Mouse (Mus musculus) adrenal gland, postnatal 25 days (tissue): Measurements from ENCODE around the gene Tsr1. TPM values are rescaled to one million over a fixed set of nuclear protein-coding genes. Genes with fewer than 3 reads are reported as not detected.

Experiments used
- DNase-seq: peaks from one replicate; pipeline ENCODE4 v3.0.0; 2021; ENCODE audit warnings: mixed read lengths
- total RNA-seq: library from RNA; stranded (reverse); gene quantifications from 2 replicates; pipeline ENCODE4 v1.2.3, GENCODE M21; 2021

Gene Tsr1
- total RNA-seq, 1 experiment from 2014 or later, result 32.6 TPM

DNA sequence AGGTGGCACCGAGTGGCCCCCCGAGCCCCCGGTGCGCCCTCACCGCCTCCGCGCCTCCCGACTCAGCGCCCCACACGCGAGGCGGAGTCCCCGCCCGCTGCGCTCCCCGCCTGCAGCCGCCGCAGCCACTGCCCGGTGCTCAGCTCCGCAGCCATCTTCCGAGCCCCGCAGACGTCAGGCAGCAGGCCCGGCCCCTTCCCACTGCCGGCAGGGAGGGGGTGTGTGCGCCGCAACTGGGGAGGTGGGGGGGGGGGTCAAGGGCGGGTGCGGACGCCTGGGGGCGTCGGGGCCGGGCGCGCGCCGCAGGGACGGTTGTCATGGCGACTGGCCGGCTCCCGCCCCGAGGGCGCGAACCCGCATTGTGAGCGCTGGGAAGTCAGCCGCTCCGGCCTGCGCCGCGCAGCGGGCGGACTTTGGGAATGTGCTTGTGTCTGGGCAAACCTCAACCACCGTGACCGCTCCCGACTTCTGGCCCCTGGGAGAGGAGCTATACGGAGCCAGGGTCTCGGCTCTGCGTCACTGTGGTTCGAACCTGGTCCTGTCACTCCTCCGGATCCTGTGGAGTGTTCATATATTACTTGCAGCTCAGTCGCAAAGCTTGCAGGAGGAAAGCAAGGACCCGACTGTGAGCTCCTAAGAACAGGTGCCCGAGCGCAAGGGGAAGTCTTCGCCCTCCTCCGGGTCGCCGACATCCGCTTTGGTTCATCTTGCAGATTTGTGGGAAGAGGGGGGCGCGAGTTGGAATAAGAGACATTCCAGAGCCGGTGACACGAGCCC is 782 bp upstream of the Tsr1 start, which contains the start of gene Sgsm2:
Sgsm2 (minus strand) TSS at position 160 of the 777 bp plus-strand sequence.
- peak; percentile 74 for DNase-seq

DNA sequence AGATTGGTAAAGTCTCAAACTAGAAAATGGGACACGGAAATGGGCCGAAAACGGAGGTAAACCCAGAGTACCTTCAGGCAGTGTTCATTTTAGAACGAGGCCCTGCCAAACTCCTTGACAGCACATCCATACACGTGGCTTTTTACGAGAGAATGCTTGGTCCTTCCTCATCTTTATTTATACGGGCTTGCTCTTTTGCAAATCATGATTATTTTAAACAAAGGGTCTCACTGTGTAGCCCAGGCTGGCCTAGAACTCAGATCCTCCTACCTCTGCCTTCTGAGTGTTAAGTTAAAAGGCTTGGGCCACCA is 601 bp downstream of the Tsr1 start:
- DNase-seq, result no peak

DNA sequence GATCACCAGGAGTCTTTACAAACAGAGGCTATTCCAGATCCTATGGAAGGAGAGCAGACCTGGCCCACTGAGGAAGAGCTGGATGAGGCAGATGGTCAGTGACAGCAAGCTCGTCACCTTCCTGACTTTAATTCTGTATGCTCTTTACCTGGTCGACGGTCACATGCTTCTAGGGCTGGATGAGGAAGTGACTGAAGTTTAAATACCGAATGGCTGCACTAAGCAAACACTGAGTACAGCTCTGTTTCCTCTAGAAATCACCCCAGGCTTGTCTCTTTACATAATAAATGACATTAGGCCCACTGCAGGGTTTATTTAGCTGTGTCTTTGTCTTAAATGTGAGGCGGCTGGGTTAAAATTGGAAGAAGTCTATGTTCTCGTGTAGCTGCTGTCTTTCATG is 3.7 kb downstream of the Tsr1 start:
- no peak for DNase-seq

DNA sequence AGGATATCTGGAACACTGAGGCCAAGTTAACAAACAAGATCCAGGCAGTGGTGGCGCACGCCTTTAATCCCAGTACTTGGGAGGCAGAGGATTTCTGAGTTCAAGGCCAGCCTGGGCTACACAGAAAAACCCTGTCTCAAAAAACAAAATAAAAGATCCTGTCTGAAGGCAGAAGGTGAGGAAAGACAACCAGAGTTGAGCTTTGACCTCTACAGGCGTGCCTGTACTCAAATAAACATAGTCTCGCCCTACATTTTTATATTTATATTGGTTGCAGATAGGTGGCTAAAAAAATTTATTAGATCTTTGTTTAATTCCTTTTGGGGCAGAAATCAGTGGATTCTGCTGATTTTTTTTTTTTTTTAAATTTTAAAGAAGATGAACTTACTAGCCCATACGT is 4.5 kb downstream of the Tsr1 start:
- no peak for DNase-seq

DNA sequence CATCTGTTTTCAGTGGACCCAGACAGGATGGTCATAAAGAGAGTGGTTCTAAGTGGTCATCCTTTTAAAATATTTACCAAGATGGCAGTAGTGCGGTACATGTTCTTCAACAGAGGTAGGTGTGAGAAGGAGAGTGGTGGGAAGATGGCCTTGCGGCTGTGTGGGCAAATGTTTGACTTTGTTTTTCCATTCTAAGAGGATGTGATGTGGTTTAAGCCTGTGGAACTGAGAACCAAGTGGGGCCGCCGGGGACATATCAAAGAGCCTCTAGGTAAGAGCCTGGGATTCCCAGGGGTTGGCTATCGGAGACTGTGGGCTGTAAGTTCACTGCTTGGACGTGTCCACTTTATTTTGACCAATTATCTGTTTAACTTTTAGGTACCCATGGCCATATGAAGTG is 10.0 kb downstream of the Tsr1 start:
- no peak for DNase-seq

DNA sequence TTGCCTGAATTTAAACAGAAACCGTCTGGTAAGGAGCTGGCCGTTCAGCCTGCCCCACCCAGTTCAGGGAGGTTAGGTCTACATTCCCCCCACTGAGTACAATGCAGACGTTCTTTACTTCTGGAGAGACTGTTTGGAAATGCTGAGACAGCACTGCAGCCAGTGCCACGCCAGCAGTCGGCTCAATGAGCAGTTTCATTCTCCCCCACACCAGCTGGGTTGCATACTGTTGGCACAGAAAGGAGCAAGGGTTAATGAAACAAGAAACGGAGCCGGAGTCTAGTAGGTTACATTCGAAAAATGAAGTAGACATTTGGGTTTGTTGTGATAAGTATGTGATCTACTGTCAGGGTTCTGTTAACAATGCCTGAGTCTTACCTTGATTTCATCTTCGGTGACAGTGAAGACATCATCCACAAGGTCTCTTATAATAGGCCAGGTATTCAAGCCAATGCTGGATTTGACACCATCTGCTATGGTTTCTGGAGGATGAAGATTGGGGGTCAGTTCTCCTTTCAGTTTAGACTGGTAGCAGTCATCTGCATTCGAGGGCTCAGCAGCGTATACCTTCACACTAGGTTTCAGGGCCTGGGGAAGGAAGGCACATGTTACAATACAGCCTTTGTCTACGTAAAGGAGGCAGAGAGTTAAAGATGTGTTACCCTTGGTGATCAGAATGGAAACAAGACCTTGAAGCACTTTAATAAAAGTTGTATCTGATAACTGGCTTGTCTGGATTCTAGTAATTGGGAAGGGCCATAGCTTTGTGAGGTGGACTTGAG is 10.9 kb downstream of the Tsr1 start:
- DNase-seq, result no peak

DNA sequence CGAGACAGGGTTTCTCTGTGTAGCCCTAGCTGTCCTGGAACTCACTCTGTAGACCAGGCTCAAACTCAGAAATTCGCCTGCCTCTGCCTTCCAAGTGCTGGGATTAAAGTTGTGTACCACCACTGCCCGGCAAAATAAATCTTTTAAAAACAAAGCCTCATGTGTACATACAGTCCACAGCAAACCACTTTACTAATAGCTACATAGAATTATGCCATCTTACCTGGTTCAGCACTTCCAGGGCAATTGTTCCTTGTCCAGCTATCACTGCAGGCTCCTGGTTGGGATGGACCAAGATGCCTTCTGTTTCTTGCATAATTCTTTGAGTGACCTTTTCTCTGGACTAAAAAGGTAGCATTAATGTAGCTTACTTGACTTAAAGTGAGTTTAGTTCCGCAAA is 12.1 kb downstream of the Tsr1 start:
- no peak for DNase-seq

DNA sequence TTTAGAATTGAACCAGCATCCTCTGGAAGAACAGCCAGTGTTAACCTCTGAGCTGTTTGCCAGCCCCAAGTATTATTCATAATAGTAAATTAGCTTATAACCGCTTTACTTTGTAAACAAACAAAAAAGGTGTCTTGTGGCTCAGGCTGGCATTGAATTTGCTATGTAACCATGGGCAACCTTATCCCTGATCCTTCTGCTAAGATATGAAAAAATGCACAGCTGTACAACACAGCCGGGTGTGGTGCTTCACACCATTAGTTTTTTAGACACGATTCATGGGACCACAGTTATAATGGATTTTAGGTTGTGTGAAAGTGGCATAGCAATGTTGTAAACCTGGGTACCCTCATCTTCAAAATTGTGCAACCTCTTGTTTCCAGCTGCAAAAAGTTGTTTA is 14.6 kb downstream of the Tsr1 start:
- no peak for DNase-seq

DNA sequence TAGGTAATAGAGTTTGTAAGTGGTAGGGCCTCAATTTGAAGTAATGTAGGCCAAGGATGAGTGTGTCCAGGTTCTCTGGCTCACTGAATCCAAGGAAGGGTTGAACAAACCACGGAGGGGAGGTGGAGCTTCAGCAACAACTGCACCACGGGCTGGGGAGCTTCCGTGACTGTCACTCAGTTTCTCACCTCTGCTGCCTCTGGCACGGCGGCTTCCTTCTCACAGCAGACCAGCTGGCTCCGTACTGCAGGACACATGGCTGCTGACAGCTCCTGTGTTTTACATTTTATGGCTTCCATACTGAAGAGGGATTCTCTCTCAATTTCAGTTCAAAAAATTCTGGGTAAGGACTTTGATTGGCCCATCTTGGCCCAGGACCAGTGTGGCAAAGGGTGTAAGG is 21.4 kb downstream of the Tsr1 start:
- DNase-seq, result no peak

DNA sequence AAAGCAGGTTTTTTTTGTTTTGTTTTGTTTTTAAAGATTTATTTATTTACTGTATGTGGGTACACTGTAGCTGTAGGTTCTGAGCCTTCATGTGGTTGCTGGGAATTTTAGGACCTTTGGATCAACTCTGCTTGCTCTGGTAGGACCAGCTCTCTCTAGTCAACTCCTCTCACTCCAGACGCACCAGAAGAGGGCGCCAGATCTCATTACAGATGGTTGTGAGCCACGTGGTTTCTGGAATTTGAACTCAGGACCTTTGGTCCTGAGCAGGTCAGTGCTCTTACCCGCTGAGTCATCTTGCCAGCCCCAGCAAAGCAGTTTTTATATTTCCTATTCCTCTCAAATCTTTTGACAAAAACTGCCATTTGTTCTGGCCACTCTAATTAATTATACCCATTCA is 26.3 kb downstream of the Tsr1 start:
- peak; percentile 26 for DNase-seq

DNA sequence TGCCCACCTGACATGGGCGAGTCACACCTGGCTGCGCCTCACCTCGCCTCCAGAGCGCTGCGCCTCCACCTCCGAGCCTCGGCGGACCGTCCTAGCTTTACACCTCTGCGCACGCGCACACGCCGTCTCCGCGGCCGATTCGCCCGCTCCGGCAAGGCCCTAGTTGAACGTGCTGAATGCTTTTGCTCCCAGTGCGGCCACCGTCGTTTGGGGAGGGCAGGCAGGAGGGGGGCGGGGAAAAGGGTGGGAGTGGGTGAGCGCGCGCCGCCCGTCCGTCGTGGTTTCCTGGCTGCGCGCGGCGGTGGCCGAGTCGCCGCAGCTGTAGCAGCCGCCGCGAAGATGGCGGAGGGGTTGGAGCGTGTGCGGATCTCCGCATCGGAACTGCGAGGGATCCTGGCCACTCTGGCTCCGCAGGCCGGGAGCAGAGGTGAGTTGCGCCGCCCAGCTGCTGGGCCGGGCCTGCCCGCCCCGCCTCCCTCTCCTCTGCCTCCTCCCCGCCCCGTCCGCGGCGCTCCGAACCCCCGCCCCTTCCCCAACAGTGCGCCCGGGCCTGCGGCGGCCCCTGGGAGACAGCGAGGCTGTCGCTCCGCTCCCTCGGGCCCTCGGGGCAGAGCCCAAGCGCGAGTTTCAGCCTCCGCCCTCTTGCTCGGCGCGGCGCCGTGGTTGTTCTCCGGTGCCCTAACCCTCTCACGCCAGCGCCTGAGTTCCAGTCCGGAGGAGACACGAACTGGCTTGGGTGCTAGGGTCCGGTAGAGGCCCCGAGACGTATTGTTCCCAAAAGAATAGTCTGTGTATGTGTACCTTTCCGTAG is 27.9 kb downstream of the Tsr1 start, which contains the start of the genes Smg6 and Srr:
Smg6 (plus strand) TSS at position 247 of the 811 bp plus-strand sequence.
Srr (minus strand) TSS at position 372 of the 811 bp plus-strand sequence.
- DNase-seq, result peak; percentile 96

DNA sequence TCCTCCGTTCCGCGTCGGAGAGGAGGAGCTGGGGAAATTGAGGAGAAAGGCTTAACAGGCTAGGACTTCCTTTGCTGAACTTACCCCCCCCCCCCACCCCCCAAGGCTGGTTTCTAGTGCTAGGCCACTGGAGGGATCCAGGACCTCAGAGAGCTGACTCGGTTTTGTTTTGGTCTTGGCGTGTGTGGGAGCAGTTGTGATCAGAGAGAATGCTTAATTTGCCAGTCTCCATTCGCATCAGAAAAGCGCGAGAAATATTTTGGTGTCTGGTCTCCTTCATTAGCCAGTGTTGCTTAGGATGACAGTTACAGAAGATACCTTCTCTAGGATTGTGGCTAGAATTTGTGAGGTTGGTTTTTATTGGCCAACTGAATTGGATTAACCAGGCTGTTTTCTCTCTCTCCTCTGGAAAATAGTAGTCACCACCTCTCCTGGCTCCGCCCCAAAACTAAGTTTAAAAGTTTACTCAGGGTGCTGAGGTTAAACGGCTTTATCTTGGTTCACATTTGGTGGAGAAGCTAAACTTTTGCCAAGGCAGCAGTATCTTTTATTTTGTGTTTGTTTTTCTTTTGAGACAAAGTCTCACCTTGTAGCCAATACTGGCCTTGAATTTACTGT is 28.6 kb downstream of the Tsr1 start:
- DNase-seq, result peak; percentile 25

DNA sequence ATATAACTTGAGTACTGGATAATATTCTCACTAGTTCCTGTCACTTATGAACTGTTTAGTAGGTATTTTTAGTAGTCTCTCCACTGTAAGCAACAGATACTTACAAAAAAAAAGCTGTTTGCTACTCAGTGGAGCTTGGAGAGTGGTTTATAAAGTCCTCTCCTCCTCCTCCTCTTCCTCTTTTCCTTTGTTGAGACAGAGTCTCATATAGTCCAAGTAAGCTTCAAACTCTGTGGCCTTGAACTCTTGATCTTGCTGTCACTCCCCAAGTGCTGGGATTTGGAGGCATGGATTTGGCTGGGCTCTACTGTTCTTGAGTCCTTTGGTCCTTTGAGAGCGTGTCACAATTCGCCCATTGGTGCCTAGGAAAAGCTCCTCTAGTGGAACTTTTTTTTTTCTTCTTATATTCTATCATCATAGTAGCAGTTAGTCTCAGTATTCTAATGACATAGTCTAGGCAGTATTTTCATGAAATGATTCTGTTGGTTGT is 29.4 kb downstream of the Tsr1 start:
- no peak for DNase-seq

DNA sequence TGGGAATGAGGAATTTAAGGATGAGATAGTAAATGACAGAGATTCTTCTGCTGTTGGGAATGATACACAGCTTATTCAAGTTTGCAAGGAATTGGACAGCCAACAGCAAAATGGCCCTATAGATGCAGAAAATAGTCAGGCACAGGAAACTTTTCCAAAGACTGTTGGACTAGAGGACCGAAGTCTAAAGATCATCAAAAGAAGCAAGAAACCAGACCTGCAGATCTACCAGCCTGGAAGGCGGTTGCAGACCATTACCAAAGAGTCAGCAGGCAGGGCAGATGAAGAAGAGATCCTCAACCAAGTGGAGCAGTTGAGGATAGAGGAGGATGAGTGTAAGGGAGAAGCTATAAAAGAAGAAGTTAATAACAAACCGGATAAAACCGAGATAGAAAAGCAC is 31.2 kb downstream of the Tsr1 start:
- DNase-seq, result no peak

DNA sequence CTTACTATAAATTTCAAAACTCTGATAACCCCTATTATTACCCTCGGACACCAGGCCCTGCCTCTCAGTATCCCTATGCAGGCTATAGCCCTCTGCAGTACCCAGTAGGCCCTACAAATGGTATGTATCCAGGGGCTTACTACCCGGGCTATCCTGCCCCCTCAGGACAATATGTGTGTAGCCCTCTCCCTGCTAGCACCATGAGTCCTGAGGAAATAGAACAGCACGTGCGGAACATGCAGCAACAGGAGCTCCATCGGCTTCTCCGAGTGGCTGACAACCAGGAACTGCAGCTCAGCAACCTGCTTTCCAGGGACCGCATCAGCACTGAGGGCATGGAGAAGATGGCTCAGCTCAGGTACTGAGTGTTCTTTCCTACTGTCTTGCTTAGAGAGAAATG is 32.5 kb downstream of the Tsr1 start:
- no peak for DNase-seq

DNA sequence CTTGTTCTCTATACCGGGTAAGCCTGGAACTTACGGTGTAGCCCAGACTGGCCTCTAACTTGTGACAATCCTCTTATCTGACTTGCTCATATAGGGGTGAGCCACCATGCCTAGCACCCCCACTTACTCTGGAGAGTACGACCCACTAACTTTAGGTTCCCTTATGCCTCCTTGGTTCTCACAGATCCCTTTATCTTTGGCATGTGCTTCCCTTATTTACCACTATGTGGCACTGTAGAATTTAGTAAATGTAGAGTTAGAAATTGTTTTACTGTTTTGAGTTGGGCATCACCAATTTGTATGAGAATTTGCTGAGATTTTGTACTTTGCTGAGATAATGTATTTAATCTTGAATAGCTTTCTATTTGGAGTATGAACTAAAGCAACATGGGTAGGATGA is 48.5 kb downstream of the Tsr1 start:
- DNase-seq, result no peak

DNA sequence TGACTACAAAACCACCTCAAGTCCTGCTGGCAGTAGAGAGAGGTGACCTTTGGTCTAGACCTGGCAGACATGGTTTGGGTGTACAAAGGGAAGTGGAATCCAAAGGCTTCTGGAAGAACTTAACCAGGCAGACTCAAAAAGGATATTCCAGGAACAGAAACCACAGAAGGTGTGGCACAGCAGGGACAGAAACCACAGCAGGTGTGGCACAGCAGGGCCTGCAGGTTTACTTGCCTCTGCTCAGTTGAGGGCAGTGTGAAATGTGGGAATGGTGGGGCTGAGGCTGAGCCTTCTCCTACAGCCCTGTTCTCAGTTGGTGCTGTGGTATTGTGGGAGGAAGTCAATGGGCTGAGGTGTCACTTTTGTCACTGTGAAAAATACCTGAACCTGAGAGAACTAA is 57.0 kb downstream of the Tsr1 start:
- DNase-seq, result no peak

DNA sequence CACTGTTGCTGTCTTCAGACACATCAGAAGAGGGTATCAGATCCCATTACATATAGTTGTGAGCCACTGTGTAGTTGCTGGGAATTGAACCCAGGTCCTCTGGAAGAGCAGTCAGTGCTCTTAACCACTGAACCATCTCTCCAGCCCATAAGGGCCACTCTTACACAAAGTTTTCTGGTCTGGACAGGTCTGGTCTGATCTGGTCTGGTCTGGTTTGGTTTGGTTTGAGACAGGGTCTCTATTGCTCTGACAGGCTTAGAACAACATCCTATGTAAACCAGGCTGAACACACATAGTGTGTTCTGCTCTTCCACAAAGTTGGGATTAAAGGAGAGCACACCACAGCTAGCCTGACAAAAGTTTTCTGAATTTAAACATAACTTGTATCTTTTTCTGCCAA is 58.1 kb downstream of the Tsr1 start:
- DNase-seq, result no peak

DNA sequence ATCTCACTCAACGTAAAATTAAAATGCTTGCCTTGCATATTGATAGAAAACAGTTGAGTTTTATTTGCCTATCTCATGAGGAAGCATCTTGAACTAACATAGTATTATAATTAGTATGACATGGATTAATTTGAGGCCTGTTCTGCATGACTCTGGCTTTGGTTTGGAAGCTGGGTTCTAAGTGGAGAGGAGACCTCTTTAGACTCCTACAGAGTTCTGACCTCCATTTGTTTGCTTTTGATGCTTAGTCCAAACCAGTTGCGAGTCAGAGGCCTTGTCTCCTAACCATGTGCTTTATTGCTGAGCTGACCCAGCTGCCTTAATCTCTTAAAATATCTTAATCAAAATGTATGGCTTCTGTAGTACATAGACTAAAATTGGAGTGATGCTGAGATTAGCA is 59.7 kb downstream of the Tsr1 start:
- DNase-seq, result no peak
